Mouse (Mus musculus) cerebellum, adult (tissue): ENCODE results near the gene Prmt9.

Experiments
- ATAC-seq: cut with Nextera tagmentation; 2 replicates; pipeline ENCODE4 v1.9.2; 2017; ENCODE audit warnings: mild to moderate bottlenecking, moderate library complexity, mixed read lengths; ENCODE audit not compliant: insufficient number of reproducible peaks, low FRiP score, low TSS enrichment

The Prmt9 gene

DNA sequence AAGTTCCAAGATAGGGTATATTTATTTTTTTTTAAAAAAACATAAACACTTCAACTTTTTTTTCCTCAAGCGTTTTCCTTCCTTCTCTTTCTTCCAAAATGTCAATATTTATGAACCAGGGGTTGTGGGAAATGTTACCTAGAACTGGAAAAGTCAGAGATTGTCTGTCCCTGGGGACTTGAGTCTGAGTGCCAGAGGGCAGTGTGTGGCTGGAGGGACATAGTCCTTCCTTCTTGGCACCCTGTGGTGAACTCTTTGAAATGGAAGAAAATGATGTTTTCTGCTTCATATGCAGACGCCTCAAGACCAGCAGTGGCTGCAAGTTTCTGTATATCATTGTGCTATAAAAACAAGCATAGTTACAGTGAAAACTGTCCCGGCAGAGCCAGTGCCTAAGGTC is 81.5 kb downstream of the Prmt9 start:
- no peak for ATAC-seq
